Mouse (Mus musculus): ENCODE data around the gene Pitpnc1.

- no peak for TF ChIP-seq POLR2A (IDR thresholded peaks at IDR 0.05; ENCODE audit: borderline replicate concordance, control insufficient read depth, low read depth, low read length)
- no peak for TF ChIP-seq CTCF (IDR thresholded peaks at IDR 0.05; ENCODE audit: control insufficient read depth, insufficient read depth, low read length)
These were observed 57.2 kb downstream of the Pitpnc1 start for GRCm38 (mm10) chr11:107413251-107413655.

All from bone marrow, adult 2 months (tissue).